Mouse (Mus musculus) neural tube, embryonic 13.5 days (tissue): ENCODE data around the gene Rhbdf1. TPM values are rescaled to one million over a fixed set of nuclear protein-coding genes. Genes with fewer than 3 reads are reported as not detected.

Experiments used
- ATAC-seq: fragments of 200-750 bp; cut with Nextera tagmentation; 2 replicates; pipeline ENCODE4 v1.8.0; 2017; ENCODE audit warnings: low read depth, mild to moderate bottlenecking, moderate TSS enrichment, moderate library complexity
- H3K27ac ChIP-seq: fragments of 300-500 bp; sonication (generic); replicated peaks from 2 replicates; pipeline ENCODE4 v1.5.1; 2015; ENCODE audit warnings: moderate library complexity, mild to moderate bottlenecking, inconsistent platforms
- H3K27me3 ChIP-seq: fragments of 300-500 bp; sonication (generic); 2 replicates; pipeline ENCODE4 v1.6.1; 2015; ENCODE audit warnings: mild to moderate bottlenecking, inconsistent platforms
- H3K36me3 ChIP-seq: fragments of 300-500 bp; sonication (generic); 2 replicates; pipeline ENCODE4 v1.6.1; 2015; ENCODE audit warnings: mild to moderate bottlenecking, inconsistent platforms
- H3K4me1 ChIP-seq: fragments of 300-500 bp; sonication (generic); replicated peaks from 2 replicates; pipeline ENCODE4 v1.6.1; 2015; ENCODE audit warnings: inconsistent platforms
- H3K4me2 ChIP-seq: fragments of 300-500 bp; sonication (generic); 2 replicates; pipeline ENCODE4 v1.6.1; 2015; ENCODE audit warnings: inconsistent platforms, mild to moderate bottlenecking, moderate library complexity
- H3K4me3 ChIP-seq: fragments of 300-500 bp; sonication (generic); 2 replicates; pipeline ENCODE4 v1.5.1; 2015; ENCODE audit warnings: mild to moderate bottlenecking, inconsistent platforms
- H3K9ac ChIP-seq: fragments of 300-500 bp; sonication (generic); 2 replicates; pipeline ENCODE4 v1.6.1; 2015; ENCODE audit warnings: moderate library complexity, mild to moderate bottlenecking, inconsistent platforms
- H3K9me3 ChIP-seq: fragments of 300-500 bp; sonication (generic); 2 replicates; pipeline ENCODE4 v1.6.1; 2016; ENCODE audit warnings: inconsistent platforms
- WGBS: fragments of 180-500 bp; shearing (Covaris S2); methylation state at CpG from one replicate; pipeline ENCODE4 v1.1.7; 2015; 5-methylcytosine and 5-hydroxymethylcytosine counted together
- polyA plus RNA-seq: library from polyadenylated mRNA; unstranded; fragments of >200 nt; fragmentation: Nextera tagmentation; extraction: Ambion mirVana; gene quantifications from 2 replicates; pipeline ENCODE4 v1.2.1, GENCODE M21; 2015

Rhbdf1 gene
- polyA plus RNA-seq, 1 experiment from 2014 or later, result 30.4 TPM

- Histone ChIP-seq H3K27ac (no peak overlapping the region), H3K4me1 (no peaks in the 10 kb centered on the region), H3K4me2 (no peak overlapping the region), H3K4me3 (no peak overlapping the region), H3K9me3 (no peaks in the 10 kb centered on the region), H3K9ac (no peak overlapping the region), H3K36me3 (peaks cover 56% of the 10 kb centered on the region), H3K27me3 (no peaks in the 10 kb centered on the region)
- 100% methylated on average over 1 of the region's 1 CpGs for WGBS
- ATAC-seq, result no peak
Observed at GRCm38 (mm10) chr11:32253121-32253520, 31.0 kb upstream of the Rhbdf1 start.

GRCm38 (mm10) chr11:32250880-32251763 is 29.0 kb upstream of the Rhbdf1 start:
- 85% methylated on average over 8 of the region's 8 CpGs for WGBS
- H3K36me3 ChIP-seq, result peaks cover 75% of the 10 kb centered on the region
- ATAC-seq, result no peak

GRCm38 (mm10) chr11:32248350-32248749 is 26.2 kb upstream of the Rhbdf1 start:
- H3K27ac ChIP-seq, result no peak overlapping the region
- H3K4me3 ChIP-seq, result no peak overlapping the region
- no peak overlapping the region for H3K9ac ChIP-seq
- no peaks in the 10 kb centered on the region for H3K4me1 ChIP-seq
- WGBS, result 87% methylated on average over 3 of the region's 3 CpGs
- no peak for ATAC-seq
- peaks cover 78% of the 10 kb centered on the region for H3K36me3 ChIP-seq
- H3K9me3 ChIP-seq, result no peaks in the 10 kb centered on the region
- H3K4me2 ChIP-seq, result no peak overlapping the region
- H3K27me3 ChIP-seq, result no peaks in the 10 kb centered on the region

More at GRCm38 (mm10) chr11:32250880-32251763, 29.0 kb upstream of the Rhbdf1 start:
- no peak overlapping the region for H3K4me2 ChIP-seq
- H3K27ac ChIP-seq, result no peak overlapping the region
- H3K4me1 ChIP-seq, result no peaks in the 10 kb centered on the region
- H3K27me3 ChIP-seq, result no peaks in the 10 kb centered on the region
- no peaks in the 10 kb centered on the region for H3K9me3 ChIP-seq
- no peak overlapping the region for H3K9ac ChIP-seq
- H3K4me3 ChIP-seq, result no peak overlapping the region

GRCm38 (mm10) chr11:32247068-32247467 is 25.0 kb upstream of the Rhbdf1 start:
- H3K27ac ChIP-seq, result no peak overlapping the region
- H3K9ac ChIP-seq, result no peak overlapping the region
- H3K9me3 ChIP-seq, result no peaks in the 10 kb centered on the region
- no peaks in the 10 kb centered on the region for H3K4me1 ChIP-seq
- no peak for ATAC-seq
- H3K4me2 ChIP-seq, result no peak overlapping the region
- peaks cover 73% of the 10 kb centered on the region for H3K36me3 ChIP-seq
- H3K4me3 ChIP-seq, result no peak overlapping the region
- no peaks in the 10 kb centered on the region for H3K27me3 ChIP-seq

GRCm38 (mm10) chr11:32245614-32246013 is 23.5 kb upstream of the Rhbdf1 start:
- H3K27ac ChIP-seq, result no peak overlapping the region
- peaks cover 72% of the 10 kb centered on the region for H3K36me3 ChIP-seq
- no peak overlapping the region for H3K4me3 ChIP-seq
- H3K9me3 ChIP-seq, result no peaks in the 10 kb centered on the region
- ATAC-seq, result no peak
- no peaks in the 10 kb centered on the region for H3K4me1 ChIP-seq
- no peak overlapping the region for H3K4me2 ChIP-seq
- H3K9ac ChIP-seq, result no peak overlapping the region
- no peaks in the 10 kb centered on the region for H3K27me3 ChIP-seq
- 93% methylated on average over 6 of the region's 6 CpGs for WGBS

- Histone ChIP-seq H3K4me1 (no peaks in the 10 kb centered on the region), H3K36me3 (peaks cover 72% of the 10 kb centered on the region), H3K9ac (no peak overlapping the region), H3K27me3 (no peaks in the 10 kb centered on the region), H3K4me2 (no peak overlapping the region), H3K27ac (peak overlapping the region; percentile 49; the same call in 1 of the 2 replicates), H3K9me3 (no peaks in the 10 kb centered on the region), H3K4me3 (no peak overlapping the region)
- no peak for ATAC-seq
- WGBS, result 94% methylated on average over 1 of the region's 1 CpGs
Observed at GRCm38 (mm10) chr11:32244617-32245016, 22.5 kb upstream of the Rhbdf1 start.

GRCm38 (mm10) chr11:32244064-32244463 is 22.0 kb upstream of the Rhbdf1 start:
- ATAC-seq, result no peak
- peaks cover 72% of the 10 kb centered on the region for H3K36me3 ChIP-seq
- no peak overlapping the region for H3K4me2 ChIP-seq
- no peaks in the 10 kb centered on the region for H3K4me1 ChIP-seq
- WGBS, result 76% methylated on average over 3 of the region's 3 CpGs
- no peaks in the 10 kb centered on the region for H3K9me3 ChIP-seq
- H3K27ac ChIP-seq, result peak overlapping the region; percentile 49; the same call in 1 of the 2 replicates
- no peaks in the 10 kb centered on the region for H3K27me3 ChIP-seq
- H3K4me3 ChIP-seq, result no peak overlapping the region
- H3K9ac ChIP-seq, result no peak overlapping the region

GRCm38 (mm10) chr11:32243205-32243955 is 21.3 kb upstream of the Rhbdf1 start:
- Histone ChIP-seq H3K36me3 (peaks cover 72% of the 10 kb centered on the region), H3K4me2 (no peak overlapping the region), H3K27me3 (no peaks in the 10 kb centered on the region), H3K27ac (0 out of 2 replicates have a peak overlapping the region, but pooled peaks have one; percentile 38), H3K9me3 (no peaks in the 10 kb centered on the region), H3K4me1 (no peaks in the 10 kb centered on the region), H3K4me3 (no peak overlapping the region), H3K9ac (no peak overlapping the region)
- WGBS, result 77% methylated on average over 7 of the region's 7 CpGs
- no peak for ATAC-seq

- Histone ChIP-seq H3K27ac (no peak overlapping the region), H3K27me3 (no peaks in the 10 kb centered on the region), H3K9me3 (no peaks in the 10 kb centered on the region), H3K9ac (peak overlapping the region; percentile 17; the same call in 1 of the 2 replicates), H3K4me2 (no peak overlapping the region), H3K36me3 (peaks cover 63% of the 10 kb centered on the region), H3K4me3 (no peak overlapping the region), H3K4me1 (peaks cover 5% of the 10 kb centered on the region)
- WGBS, result 89% methylated on average over 3 of the region's 3 CpGs
- ATAC-seq, result no peak
Observed at GRCm38 (mm10) chr11:32242209-32242608, 20.1 kb upstream of the Rhbdf1 start.

GRCm38 (mm10) chr11:32241391-32241790 is 19.3 kb upstream of the Rhbdf1 start:
- Histone ChIP-seq H3K9me3 (no peaks in the 10 kb centered on the region), H3K36me3 (peaks cover 56% of the 10 kb centered on the region), H3K27ac (no peak overlapping the region), H3K4me1 (peaks cover 13% of the 10 kb centered on the region), H3K4me2 (no peak overlapping the region), H3K4me3 (no peak overlapping the region), H3K27me3 (no peaks in the 10 kb centered on the region), H3K9ac (no peak overlapping the region)
- no peak for ATAC-seq

- WGBS, result 63% methylated on average over 5 of the region's 5 CpGs
- Histone ChIP-seq H3K36me3 (peaks cover 51% of the 10 kb centered on the region), H3K27ac (0 out of 2 replicates have a peak overlapping the region, but pooled peaks have one; percentile 14), H3K9ac (no peak overlapping the region), H3K4me2 (no peak overlapping the region), H3K4me1 (peaks cover 34% of the 10 kb centered on the region), H3K4me3 (no peak overlapping the region), H3K27me3 (no peaks in the 10 kb centered on the region), H3K9me3 (no peaks in the 10 kb centered on the region)
- peak; percentile 27; the same call in 1 of the 2 replicates for ATAC-seq
Observed at GRCm38 (mm10) chr11:32238093-32238860, 16.2 kb upstream of the Rhbdf1 start.

- no peak overlapping the region for H3K4me3 ChIP-seq
- H3K9me3 ChIP-seq, result no peaks in the 10 kb centered on the region
- ATAC-seq, result no peak
- no peak overlapping the region for H3K9ac ChIP-seq
- H3K27ac ChIP-seq, result peak overlapping the region; percentile 68; the same call in 1 of the 2 replicates
- H3K4me1 ChIP-seq, result peaks cover 35% of the 10 kb centered on the region
- no peaks in the 10 kb centered on the region for H3K27me3 ChIP-seq
- no peak overlapping the region for H3K4me2 ChIP-seq
- WGBS, result 92% methylated on average over 3 of the region's 3 CpGs
- peaks cover 56% of the 10 kb centered on the region for H3K36me3 ChIP-seq
Observed at GRCm38 (mm10) chr11:32237411-32237795, 15.3 kb upstream of the Rhbdf1 start.
